Mouse (Mus musculus): ENCODE measurements around the gene Anp32e. TPM values are rescaled to one million over a fixed set of nuclear protein-coding genes. Genes with fewer than 3 reads are reported as not detected.
"Not testable (repeated sequence)": the region's sequence is repeated elsewhere in the genome, so short reads cannot be mapped to it uniquely, and the experiment has no call there.

Gene Anp32e
- polyA plus RNA-seq, 1 experiment from 2014 or later: 54.2 TPM

- Histone ChIP-seq H3K4me3 (ENCODE audit: low read depth, low read length) (peak overlapping the region; percentile 25), H3K4me2 (replicated peaks; ENCODE audit: low read depth, low read length) (peak overlapping the region; percentile 51), H3K36me3 (ENCODE audit: control insufficient read depth, insufficient read depth, low read length) (no peaks in the 10 kb centered on the region), H3K4me1 (ENCODE audit: control insufficient read depth, insufficient read depth, low read length) (peaks cover 24% of the 10 kb centered on the region; the same call in 1 of the 2 replicates), H3K9ac (replicated peaks; ENCODE audit: low read depth, low read length) (peak overlapping the region; percentile 28; the same call in 1 of the 2 replicates), H3K9me3 (ENCODE audit: control insufficient read depth, low read depth, low read length) (no peaks in the 10 kb centered on the region), H3K27me3 (ENCODE audit: control insufficient read depth, insufficient read depth, low read length) (no peaks in the 10 kb centered on the region), H3K27ac (ENCODE audit: low read length) (peak overlapping the region; percentile 90)
- 32% methylated on average over 11 of the region's 11 CpGs for WGBS
- ATAC-seq (ENCODE audit: insufficient number of reproducible peaks, insufficient read depth, low FRiP score, low read depth): no peak
Measured at GRCm38 (mm10) chr3:95892066-95893052, 36.7 kb upstream of the Anp32e start.

- H3K4me3 ChIP-seq (ENCODE audit: low read depth, low read length): peak overlapping the region; percentile 66
- H3K9ac ChIP-seq (replicated peaks; ENCODE audit: low read depth, low read length): no peak overlapping the region; the same call in 1 of the 2 replicates
- H3K9me3 ChIP-seq (ENCODE audit: control insufficient read depth, low read depth, low read length): no peaks in the 10 kb centered on the region
- H3K36me3 ChIP-seq (ENCODE audit: control insufficient read depth, insufficient read depth, low read length): no peaks in the 10 kb centered on the region; the same call in 1 of the 2 replicates
- no peak for ATAC-seq (ENCODE audit: insufficient number of reproducible peaks, insufficient read depth, low FRiP score, low read depth)
- H3K4me1 ChIP-seq (ENCODE audit: control insufficient read depth, insufficient read depth, low read length): peaks cover 24% of the 10 kb centered on the region; the same call in 1 of the 2 replicates
- H3K4me2 ChIP-seq (replicated peaks; ENCODE audit: low read depth, low read length): peak overlapping the region; percentile 57
- WGBS: 16% methylated on average over 7 of the region's 7 CpGs
- H3K27me3 ChIP-seq (ENCODE audit: control insufficient read depth, insufficient read depth, low read length): no peaks in the 10 kb centered on the region
- peak overlapping the region; percentile 84 for H3K27ac ChIP-seq (ENCODE audit: low read length)
Measured at GRCm38 (mm10) chr3:95893126-95893525, 35.9 kb upstream of the Anp32e start.

DNA sequence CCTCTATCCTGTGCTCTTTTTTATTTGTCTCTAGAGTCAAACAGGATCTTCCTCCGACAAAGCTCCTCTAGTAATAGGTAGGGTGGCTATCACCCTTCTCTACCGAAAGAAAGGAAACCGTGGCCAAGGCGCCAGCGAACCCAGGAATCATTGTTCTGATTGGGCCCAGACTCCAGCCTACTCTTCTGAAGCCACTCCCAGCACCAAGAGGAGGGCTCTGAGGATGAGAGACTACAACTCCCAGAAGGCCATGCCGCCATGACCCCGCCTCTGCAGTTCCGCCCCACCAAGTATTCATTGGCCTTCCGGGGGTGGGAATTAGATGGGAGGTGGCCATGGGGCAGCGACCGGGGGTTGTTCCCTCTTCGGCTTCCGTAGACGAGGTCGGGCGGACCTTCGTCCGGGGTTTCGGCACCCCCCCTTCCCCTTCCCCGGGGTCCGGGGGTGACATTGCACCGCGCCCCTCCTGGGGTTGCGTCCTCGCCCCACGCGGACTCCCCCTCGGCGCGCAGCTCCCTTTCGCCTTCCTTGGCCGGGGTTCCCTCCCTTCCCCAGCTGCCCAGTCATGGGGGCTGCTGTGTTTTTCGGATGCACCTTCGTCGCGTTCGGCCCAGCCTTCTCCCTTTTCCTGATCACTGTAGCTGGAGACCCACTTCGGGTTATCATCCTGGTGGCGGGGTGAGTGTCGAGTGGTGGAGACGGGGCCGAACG lies 35.3 kb upstream of the Anp32e start, which contains the start of gene Aph1a:
Aph1a (plus strand) TSS at position 364 of the 711 bp plus-strand sequence.
- ATAC-seq (ENCODE audit: insufficient number of reproducible peaks, insufficient read depth, low FRiP score, low read depth): peak; percentile 97

DNA sequence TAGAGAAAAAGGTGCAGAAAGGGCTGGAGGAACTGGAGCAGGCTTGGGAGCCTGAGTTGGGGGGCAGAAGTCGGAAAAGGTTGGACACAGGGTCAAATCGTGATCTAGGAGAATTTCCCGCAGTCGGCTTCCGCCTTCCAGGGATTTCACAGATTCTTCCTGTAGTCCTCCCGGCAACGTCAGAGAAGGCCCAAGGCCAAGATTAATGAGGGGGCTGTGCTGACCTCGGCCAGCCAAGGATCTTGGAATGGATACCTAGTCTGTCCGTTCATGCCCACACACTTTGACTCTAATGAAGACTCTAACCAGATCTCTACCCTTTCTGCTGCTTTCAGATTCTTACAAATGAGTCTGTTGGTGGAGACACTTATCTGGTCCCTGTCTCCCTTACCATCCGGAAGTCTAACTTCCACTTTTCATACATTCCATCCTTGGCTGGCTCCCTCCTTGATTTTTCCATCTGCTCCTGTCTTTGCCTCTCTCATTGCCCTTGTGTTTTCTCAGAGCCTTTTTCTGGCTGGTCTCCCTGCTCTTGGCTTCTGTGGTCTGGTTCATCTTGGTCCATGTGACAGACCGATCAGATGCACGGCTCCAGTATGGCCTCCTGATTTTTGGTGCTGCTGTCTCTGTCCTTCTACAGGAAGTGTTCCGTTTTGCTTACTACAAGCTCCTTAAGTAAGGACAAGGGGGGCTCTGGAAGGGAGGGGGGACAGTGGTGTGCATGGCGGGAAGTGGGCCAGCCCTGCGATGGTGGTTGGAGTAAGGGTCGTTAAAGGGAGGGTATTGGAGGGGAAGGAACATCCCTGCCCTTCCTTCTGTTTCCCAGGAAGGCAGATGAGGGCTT lies 34.5 kb upstream of the Anp32e start:
- no peak for ATAC-seq (ENCODE audit: insufficient number of reproducible peaks, insufficient read depth, low FRiP score, low read depth)

More for the DNA sequence above, 35.3 kb upstream of the Anp32e start, which contains the start of gene Aph1a:
- under 1% methylated on average over 30 of the region's 43 CpGs for WGBS
- peak within 1 kb of the TSS; percentile 41 for H3K9ac ChIP-seq (replicated peaks; ENCODE audit: low read depth, low read length)
- H3K9me3 ChIP-seq (ENCODE audit: control insufficient read depth, low read depth, low read length); H3K27me3 ChIP-seq (ENCODE audit: control insufficient read depth, insufficient read depth, low read length); H3K36me3 ChIP-seq (ENCODE audit: control insufficient read depth, insufficient read depth, low read length): not testable (repeated sequence)
- peak within 1 kb of the TSS; percentile 82 for H3K4me2 ChIP-seq (replicated peaks; ENCODE audit: low read depth, low read length)
- H3K4me1 ChIP-seq (ENCODE audit: control insufficient read depth, insufficient read depth, low read length): peaks cover 24% of the 10 kb centered on the region; the same call in 1 of the 2 replicates
- H3K4me3 ChIP-seq (ENCODE audit: low read depth, low read length): peak within 1 kb of the TSS; percentile 66
- peak within 1 kb of the TSS; percentile 84 for H3K27ac ChIP-seq (ENCODE audit: low read length)

DNA sequence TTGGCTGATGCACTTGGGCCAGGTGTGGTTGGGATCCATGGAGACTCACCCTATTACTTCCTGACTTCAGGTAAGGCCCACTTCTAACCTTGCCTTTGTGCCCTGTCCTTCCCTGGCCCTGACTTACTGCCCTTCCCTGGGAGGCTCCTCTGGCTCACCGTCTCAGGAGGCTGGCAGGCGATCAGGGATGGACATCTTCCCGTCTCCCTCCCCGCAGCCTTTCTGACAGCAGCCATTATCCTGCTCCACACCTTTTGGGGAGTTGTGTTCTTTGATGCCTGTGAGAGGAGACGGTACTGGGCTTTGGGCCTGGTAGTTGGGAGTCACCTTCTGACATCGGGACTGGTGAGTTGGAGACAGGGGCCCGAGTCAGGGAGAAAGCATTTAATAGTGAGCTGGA lies 33.5 kb upstream of the Anp32e start:
- H3K4me1 ChIP-seq (ENCODE audit: control insufficient read depth, insufficient read depth, low read length): peaks cover 22% of the 10 kb centered on the region; the same call in 1 of the 2 replicates
- 85% methylated on average over 7 of the region's 7 CpGs for WGBS
- ATAC-seq (ENCODE audit: insufficient number of reproducible peaks, insufficient read depth, low FRiP score, low read depth); H3K4me2 ChIP-seq (replicated peaks; ENCODE audit: low read depth, low read length); H3K9ac ChIP-seq (replicated peaks; ENCODE audit: low read depth, low read length); H3K9me3 ChIP-seq (ENCODE audit: control insufficient read depth, low read depth, low read length); H3K27ac ChIP-seq (ENCODE audit: low read length); H3K27me3 ChIP-seq (ENCODE audit: control insufficient read depth, insufficient read depth, low read length); H3K4me3 ChIP-seq (ENCODE audit: low read depth, low read length); H3K36me3 ChIP-seq (ENCODE audit: control insufficient read depth, insufficient read depth, low read length): not testable (repeated sequence)

More for the DNA sequence above, 34.5 kb upstream of the Anp32e start:
- WGBS: 6% methylated on average over 15 of the region's 16 CpGs
- peak overlapping the region; percentile 66 for H3K4me3 ChIP-seq (ENCODE audit: low read depth, low read length)
- H3K9me3 ChIP-seq (ENCODE audit: control insufficient read depth, low read depth, low read length): no peaks in the 10 kb centered on the region
- H3K27me3 ChIP-seq (ENCODE audit: control insufficient read depth, insufficient read depth, low read length): no peaks in the 10 kb centered on the region
- peaks cover 24% of the 10 kb centered on the region; the same call in 1 of the 2 replicates for H3K4me1 ChIP-seq (ENCODE audit: control insufficient read depth, insufficient read depth, low read length)
- H3K9ac ChIP-seq (replicated peaks; ENCODE audit: low read depth, low read length): peak overlapping the region; percentile 41
- peak overlapping the region; percentile 61; the same call in 1 of the 2 replicates for H3K27ac ChIP-seq (ENCODE audit: low read length)
- H3K4me2 ChIP-seq (replicated peaks; ENCODE audit: low read depth, low read length): peak overlapping the region; percentile 82
- H3K36me3 ChIP-seq (ENCODE audit: control insufficient read depth, insufficient read depth, low read length): no peaks in the 10 kb centered on the region; the same call in 1 of the 2 replicates

DNA sequence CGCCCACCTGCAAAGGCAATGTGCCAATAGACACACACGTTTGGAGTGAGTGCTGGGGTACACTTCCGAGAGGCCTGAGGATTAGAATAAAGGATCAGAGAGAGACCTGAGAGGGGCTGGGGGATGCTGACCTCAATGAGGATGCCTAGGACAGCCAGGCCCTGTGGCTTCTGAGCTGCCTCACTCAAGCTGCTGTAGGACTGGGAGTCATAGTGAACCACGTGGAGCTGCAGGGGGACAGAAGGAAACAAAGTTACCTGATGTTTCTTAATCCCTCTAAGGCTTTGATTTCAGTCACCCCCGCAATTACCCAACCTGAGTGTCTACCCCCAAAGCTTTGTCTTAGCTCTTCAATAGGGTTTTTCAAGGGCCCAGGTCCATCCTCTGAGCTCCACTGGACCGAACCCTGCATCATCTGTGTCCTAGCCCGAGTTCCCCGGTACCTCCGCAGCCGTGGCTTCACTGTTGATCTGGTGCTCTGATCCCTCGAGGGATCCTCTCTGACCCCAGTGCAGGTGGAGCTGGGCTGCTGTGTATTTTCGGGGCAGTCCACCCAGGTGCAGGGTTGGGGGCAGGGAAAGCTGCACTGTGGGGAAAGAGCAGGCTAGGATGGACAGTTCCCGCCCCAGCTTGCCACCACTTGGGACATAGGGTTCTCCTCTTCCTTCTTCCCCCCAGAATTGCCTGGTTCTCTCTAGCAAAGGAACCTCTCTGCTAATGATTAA lies 29.1 kb upstream of the Anp32e start:
- no peak overlapping the region for H3K27ac ChIP-seq (ENCODE audit: low read length)
- H3K4me2 ChIP-seq (replicated peaks; ENCODE audit: low read depth, low read length): no peak overlapping the region
- H3K4me3 ChIP-seq (ENCODE audit: low read depth, low read length): no peak overlapping the region
- H3K27me3 ChIP-seq (ENCODE audit: control insufficient read depth, insufficient read depth, low read length): no peaks in the 10 kb centered on the region
- H3K9ac ChIP-seq (replicated peaks; ENCODE audit: low read depth, low read length): no peak overlapping the region
- peaks cover 11% of the 10 kb centered on the region for H3K4me1 ChIP-seq (ENCODE audit: control insufficient read depth, insufficient read depth, low read length)
- 72% methylated on average over 13 of the region's 13 CpGs for WGBS
- no peaks in the 10 kb centered on the region for H3K9me3 ChIP-seq (ENCODE audit: control insufficient read depth, low read depth, low read length)
- no peaks in the 10 kb centered on the region; the same call in 1 of the 2 replicates for H3K36me3 ChIP-seq (ENCODE audit: control insufficient read depth, insufficient read depth, low read length)
- no peak for ATAC-seq (ENCODE audit: insufficient number of reproducible peaks, insufficient read depth, low FRiP score, low read depth)

DNA sequence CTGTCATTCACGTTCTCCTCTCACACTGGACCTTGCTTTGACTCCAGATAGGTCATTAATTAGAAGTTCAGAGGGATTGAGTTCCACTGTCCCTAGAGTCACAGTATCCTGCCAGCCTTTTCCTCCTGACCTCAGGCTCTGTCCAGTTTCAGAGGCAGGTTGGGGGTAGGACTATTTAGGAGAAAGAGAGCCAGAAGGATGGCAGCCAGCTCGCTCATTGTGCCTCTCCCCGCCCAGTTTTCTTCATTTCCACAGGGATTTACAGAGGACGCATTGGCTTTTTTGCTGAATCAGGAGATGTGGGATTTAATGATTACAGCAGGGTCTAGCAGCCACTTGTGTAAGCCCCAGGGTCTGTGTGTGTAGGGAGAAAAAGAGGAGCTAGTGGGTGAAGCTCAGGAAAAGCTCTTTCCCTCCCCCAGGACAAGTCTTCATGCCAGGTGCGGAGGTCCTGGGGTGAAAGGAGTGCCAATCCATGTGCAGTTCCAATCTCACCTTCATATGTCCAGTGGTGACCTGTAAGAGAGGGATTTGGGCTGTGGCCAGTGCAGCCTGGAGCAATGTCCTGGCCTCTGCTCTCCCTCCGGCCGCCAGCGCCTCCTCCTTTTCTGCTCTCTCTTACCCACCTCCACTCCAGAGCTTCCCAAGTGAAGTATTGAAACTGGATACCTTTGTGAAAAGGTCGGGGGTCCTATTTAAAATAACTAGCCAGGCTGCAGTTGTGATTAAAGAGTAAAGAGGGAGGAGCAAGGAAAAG lies 27.3 kb upstream of the Anp32e start:
- Histone ChIP-seq H3K27ac (ENCODE audit: low read length) (no peak overlapping the region), H3K9me3 (ENCODE audit: control insufficient read depth, low read depth, low read length) (no peaks in the 10 kb centered on the region), H3K9ac (replicated peaks; ENCODE audit: low read depth, low read length) (no peak overlapping the region), H3K4me2 (replicated peaks; ENCODE audit: low read depth, low read length) (no peak overlapping the region), H3K4me1 (ENCODE audit: control insufficient read depth, insufficient read depth, low read length) (peaks cover 25% of the 10 kb centered on the region), H3K27me3 (ENCODE audit: control insufficient read depth, insufficient read depth, low read length) (no peaks in the 10 kb centered on the region), H3K4me3 (ENCODE audit: low read depth, low read length) (no peak overlapping the region), H3K36me3 (ENCODE audit: control insufficient read depth, insufficient read depth, low read length) (no peaks in the 10 kb centered on the region; the same call in 1 of the 2 replicates)
- 48% methylated on average over 9 of the region's 9 CpGs for WGBS
- no peak for ATAC-seq (ENCODE audit: insufficient number of reproducible peaks, insufficient read depth, low FRiP score, low read depth)
